Mouse (Mus musculus) kidney, adult 2 months (tissue): ENCODE measurements around the gene Tmem140.

ENCODE experiments used
- CTCF ChIP-seq: fragments of 200-500 bp; conservative IDR thresholded peaks from 2 replicates; pipeline ENCODE4 v1.5.1; 2011; ENCODE audit warnings: low read depth, mild to moderate bottlenecking, control low read depth, low read length, moderate library complexity, mixed read lengths; ENCODE audit not compliant: insufficient read depth, insufficient read length
- POLR2A ChIP-seq: fragments of 200-500 bp; IDR thresholded peaks from one replicate; pipeline ENCODE4 v1.6.1; 2011; ENCODE audit warnings: low read depth, low read length, control low read depth

DNA sequence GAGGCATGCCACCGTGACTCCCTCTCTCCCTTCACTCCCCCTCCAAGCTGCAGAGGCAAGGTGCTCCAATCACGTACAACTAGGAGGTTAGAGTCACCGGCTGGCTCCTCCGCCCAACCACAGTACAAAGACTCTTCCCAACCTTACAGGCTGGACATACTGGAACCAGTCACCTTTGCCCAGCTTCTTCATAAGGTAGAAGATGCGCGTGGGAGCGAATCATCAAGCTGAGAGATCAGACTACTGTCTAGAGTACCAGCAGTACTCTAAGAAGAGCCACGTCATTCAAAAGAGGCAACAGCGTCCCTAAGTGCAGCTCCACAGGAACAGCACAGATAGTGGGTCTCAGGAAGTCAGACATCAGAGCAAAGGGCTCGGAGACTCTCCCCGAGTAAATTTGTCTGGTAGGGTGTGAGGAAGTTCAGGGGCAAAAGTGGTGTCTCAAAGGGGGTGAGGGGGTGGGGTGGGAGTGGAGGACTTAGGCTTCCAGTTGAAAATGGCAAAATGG lies 1.3 kb upstream of the Tmem140 start:
- TF ChIP-seq CTCF (no peak), POLR2A (no peak)
